Mouse (Mus musculus): ENCODE results near the gene Nfib.

DNA sequence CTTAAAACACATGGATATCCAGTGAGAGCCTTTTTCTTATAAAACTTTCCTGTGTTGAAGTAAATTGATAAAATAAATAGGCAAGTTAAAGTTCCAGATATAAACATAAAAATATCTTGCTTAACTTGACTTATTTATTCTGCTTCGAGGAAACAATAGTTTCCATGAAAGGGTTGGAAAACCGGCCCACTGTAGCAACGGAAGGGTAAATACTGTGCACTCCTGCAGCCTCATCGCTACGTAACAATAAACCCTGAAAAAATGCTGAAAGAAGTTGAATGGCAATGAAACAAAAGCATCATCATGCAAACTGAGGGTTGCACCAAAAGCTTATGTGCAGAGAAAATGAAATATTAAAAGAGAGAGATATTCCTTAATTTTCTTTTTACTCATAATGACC, 203.5 kb downstream of the Nfib start:
- no peak for TF ChIP-seq CTCF (IDR thresholded peaks at IDR 0.05; ENCODE audit: insufficient read depth, low read length)
- TF ChIP-seq POLR2A (IDR thresholded peaks at IDR 0.05; ENCODE audit: borderline replicate concordance, extremely low read depth, low read depth, low read length) = no peak

Data from lung, adult 2 months (tissue).